Mouse (Mus musculus): ENCODE data around the gene Gm17657. TPM values are rescaled to one million over a fixed set of nuclear protein-coding genes. Genes with fewer than 3 reads are reported as not detected.
A peak's percentile ranks its signal among the peaks of the same experiment; 100 is the strongest.

Gene Gm17657
- total RNA-seq (2012; rRNA removed) = 0.21 and 0.50 TPM in 2 replicates
- total RNA-seq (2014; rRNA removed) = not detected in 2 replicates
- 0.16 and 0.20 TPM in 2 replicates for polyA plus RNA-seq (2012; ENCODE audit: insufficient read length, low read depth)

DNA sequence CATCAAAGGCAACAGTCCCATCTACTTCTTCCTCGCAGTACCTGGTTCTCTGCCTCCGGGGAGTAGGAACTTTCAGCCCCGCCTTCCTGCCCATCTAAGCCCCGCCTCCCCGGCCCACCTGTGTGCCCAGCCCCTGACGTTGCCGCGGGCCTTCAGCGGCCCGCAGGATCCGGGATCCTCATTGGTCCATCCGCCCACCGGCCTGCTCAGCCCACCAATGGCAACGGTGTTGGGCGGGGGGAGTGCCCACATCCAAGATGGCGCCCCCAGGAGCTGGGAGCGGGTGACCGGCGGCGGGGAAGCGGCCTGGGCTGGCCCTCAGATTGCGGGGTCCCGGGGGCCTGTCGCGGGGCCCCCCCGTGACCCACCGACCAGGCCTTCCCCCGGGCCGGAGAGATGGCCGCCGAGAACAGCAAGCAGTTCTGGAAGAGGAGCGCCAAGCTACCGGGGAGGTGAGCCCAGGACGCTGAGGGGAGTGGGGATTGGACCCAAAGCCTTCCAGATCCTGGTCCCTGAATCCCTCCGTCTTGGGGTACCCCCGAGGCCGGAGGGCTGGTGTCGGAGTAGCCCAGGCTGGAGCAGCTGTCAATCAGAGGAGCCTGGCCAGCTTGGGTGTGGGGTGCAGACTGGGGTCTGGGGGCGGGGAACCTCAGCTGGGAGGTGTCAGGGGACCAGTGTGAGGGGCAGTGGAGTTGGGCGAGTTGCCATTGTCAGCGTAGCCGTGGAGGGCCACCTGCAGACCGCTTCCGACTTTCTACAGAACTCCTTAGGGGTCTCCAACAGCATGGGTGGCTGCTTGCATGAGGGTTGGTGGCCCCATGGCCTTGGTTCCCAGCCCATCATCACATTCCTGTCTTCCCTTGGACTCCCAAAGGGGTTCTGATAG is at the start of gene Gm17657, which contains the start of gene Tbc1d22b:
TSS of gene Gm17657 (minus strand) at position 96 of the 886 bp plus-strand sequence.
TSS of gene Tbc1d22b (plus strand) at position 243 of the 886 bp plus-strand sequence.
- Histone ChIP-seq H3K4me2 (ENCODE audit: insufficient read depth, low read depth, poor library complexity, severe bottlenecking) (peak within 1 kb of the TSS; percentile 87), H3K9me3 (replicated peaks; ENCODE audit: low read length) (peaks cover 7% of the 10 kb centered on the region), H3K9ac (ENCODE audit: insufficient read depth, low read depth) (peak within 1 kb of the TSS; percentile 92), H3K4me3 (replicated peaks in 1 of 3; ENCODE audit: low read depth in 2 of 3, low read length in 2 of 3, poor library complexity in 1 of 3) (peak within 1 kb of the TSS; percentile 84 to 99 (median 89)), H3K4me1 (ENCODE audit: control insufficient read depth in 1 of 2, insufficient read depth in 2 of 2) (peaks cover 2 to 24% of the 10 kb centered on the region in 2 experiments; a peak in 3 of 4 replicates), H3K79me2 (replicated peaks; ENCODE audit: control insufficient read depth, extremely low read depth, insufficient read depth, poor library complexity, severe bottlenecking) (peaks cover 12% of the 10 kb centered on the region), H3K27ac (ENCODE audit: insufficient read depth, low read depth) (no peak within 1 kb of the TSS), H3K27me3 (replicated peaks) (peaks cover 5% of the 10 kb centered on the region), H3K36me3 (replicated peaks in 1 of 2; ENCODE audit: control insufficient read depth in 1 of 2, insufficient read depth in 1 of 2, low read length in 1 of 2) (peaks cover 0 to 13% of the 10 kb centered on the region in 2 experiments)
- TF ChIP-seq HCFC1 (IDR thresholded peaks at IDR 0.05; ENCODE audit: low read depth, low read length) (peak; percentile 78), ZMIZ1 (IDR thresholded peaks at IDR 0.05; ENCODE audit: low read depth, low read length) (peak; percentile 30; the same call in 1 of the 2 replicates), CHD1 (IDR thresholded peaks at IDR 0.05; ENCODE audit: low read depth, low read length) (peak; percentile 48; the same call in 1 of the 2 replicates), ZKSCAN1 (IDR thresholded peaks at IDR 0.05; ENCODE audit: borderline replicate concordance, low read depth, low read length) (no peak), POLR2AphosphoS2 (IDR thresholded peaks at IDR 0.05; ENCODE audit: low read depth, low read length) (0 out of 2 replicates have a peak, but pooled peaks have one; percentile 36), MAZ (IDR thresholded peaks at IDR 0.05; ENCODE audit: low read depth, low read length) (peak; percentile 67; the same call in 1 of the 2 replicates), NELFE (IDR thresholded peaks at IDR 0.05; ENCODE audit: low read depth, low read length) (peak; percentile 77), TCF12 (IDR thresholded peaks at IDR 0.05; ENCODE audit: low read depth, low read length) (peak; percentile 90), POLR2A (IDR thresholded peaks at IDR 0.05; ENCODE audit: low read depth, low read length) (peak; percentile 67; the same call in 1 of the 2 replicates), KAT2A (IDR thresholded peaks at IDR 0.05; ENCODE audit: insufficient replicate concordance, low read length) (peak; percentile 68; the same call in 1 of the 2 replicates), IRF4 (IDR thresholded peaks at IDR 0.05; ENCODE audit: low read depth, low read length) (peak; percentile 34), MAX (IDR thresholded peaks at IDR 0.05; ENCODE audit: low read length) (no peak), ZC3H11A (IDR thresholded peaks at IDR 0.05; ENCODE audit: low read depth, low read length) (no peak), USF2 (conservative IDR thresholded peaks at IDR 0.05; ENCODE audit: low read depth, low read length) (no peak), UBTF (IDR thresholded peaks at IDR 0.05; ENCODE audit: low read depth, low read length) (no peak), MXI1 (IDR thresholded peaks at IDR 0.05; ENCODE audit: low read depth, low read length) (peak; percentile 40; the same call in 1 of the 2 replicates), CTCF (conservative IDR thresholded peaks at IDR 0.05 in 1 of 2, IDR thresholded peaks at IDR 0.05 in 1 of 2; ENCODE audit: low read depth in 2 of 2, low read length in 2 of 2) (no peak), CHD2 (IDR thresholded peaks at IDR 0.05; ENCODE audit: low read length) (peak; percentile 82), NRF1 (IDR thresholded peaks at IDR 0.05; ENCODE audit: low read depth, low read length) (peak; percentile 63), ELF1 (IDR thresholded peaks at IDR 0.05; ENCODE audit: low read depth, low read length) (peak; percentile 42; the same call in 1 of the 2 replicates), SMC3 (IDR thresholded peaks at IDR 0.05; ENCODE audit: low read depth, low read length) (no peak), USF1 (IDR thresholded peaks at IDR 0.05; ENCODE audit: low read depth, low read length) (no peak)
- dilution Hi-C loops (cut with MboI; ENCODE audit: extremely low pct_ligation_motif_present, extremely low pct_unique_long_range_greater_than_20kb, low sequenced_read_pairs) = no loop called here
- DNase-seq (ENCODE audit: extremely low read depth) = peak; percentile 95
- in situ Hi-C loops (cut with MboI; ENCODE audit: low pct_ligation_motif_present, low pct_unique_long_range_greater_than_20kb, low sequenced_read_pairs) = loop anchor here (5.0 kb wide), 1 partner anchor 53 kb away; no protein-coding TSS in a partner anchor

Data from CH12.LX (cell line).